Mouse (Mus musculus): ENCODE measurements at regions not wholly inside any gene's neighbourhood (a gene's known extent, or its start where the extent isn't known, plus 50 kb on each side); places are given as distances from the start of the nearest gene placed in this dataset.

DNA sequence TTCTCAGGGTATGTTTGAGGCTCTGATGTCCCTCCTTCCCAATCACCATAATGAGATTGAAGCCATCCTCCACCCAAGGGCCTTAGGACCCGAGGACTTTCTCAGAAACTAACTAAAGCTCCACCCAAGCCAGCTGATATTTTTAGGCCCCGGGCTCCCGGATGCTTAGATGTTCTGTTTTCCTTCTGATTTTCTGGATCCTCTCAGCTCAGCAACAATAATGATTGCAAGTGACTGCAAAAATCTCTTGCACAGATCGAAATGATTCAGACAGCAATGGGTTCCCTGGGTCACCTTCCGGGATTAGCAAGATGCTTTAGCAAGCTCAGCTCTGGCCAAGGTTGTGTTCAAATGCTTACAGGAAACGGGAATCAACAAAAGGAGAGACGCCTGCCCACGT is 168.1 kb upstream of the Serp2 start:
- TF ChIP-seq CTCF (IDR thresholded peaks at IDR 0.05; ENCODE audit: borderline replicate concordance, control insufficient read depth, extremely low read depth, insufficient read depth, low read length, poor library complexity) (no peak), POLR2A (IDR thresholded peaks at IDR 0.05; ENCODE audit: control insufficient read depth, extremely low read depth, insufficient read depth, low read length, poor library complexity) (no peak)

Measured in thymus, adult 2 months (tissue).